Mouse (Mus musculus) stomach, embryonic 15.5 days (tissue): ENCODE data around the gene Ormdl3. TPM values are rescaled to one million over a fixed set of nuclear protein-coding genes. Genes with fewer than 3 reads are reported as not detected.
A peak's percentile ranks its signal among the peaks of the same experiment; 100 is the strongest.

Experiments
- ATAC-seq: fragments of 200-750 bp; cut with Nextera tagmentation; 2 replicates; pipeline ENCODE4 v1.8.0; 2017; ENCODE audit warnings: low read depth, moderate number of reproducible peaks, moderate TSS enrichment; ENCODE audit not compliant: insufficient read depth, low FRiP score
- H3K27ac ChIP-seq: fragments of 300-500 bp; sonication (generic); 2 replicates; pipeline ENCODE4 v1.5.1; 2015; ENCODE audit warnings: mild to moderate bottlenecking, inconsistent platforms
- H3K27me3 ChIP-seq: fragments of 300-500 bp; sonication (generic); replicated peaks from 2 replicates; pipeline ENCODE4 v1.6.1; 2015; ENCODE audit warnings: inconsistent platforms
- H3K36me3 ChIP-seq: fragments of 300-500 bp; sonication (generic); 2 replicates; pipeline ENCODE4 v1.6.1; 2015; ENCODE audit warnings: inconsistent platforms
- H3K4me1 ChIP-seq: fragments of 300-500 bp; sonication (generic); 2 replicates; pipeline ENCODE4 v1.6.1; 2015; ENCODE audit warnings: inconsistent platforms
- H3K4me2 ChIP-seq: fragments of 300-500 bp; sonication (generic); 2 replicates; pipeline ENCODE4 v1.6.1; 2015; ENCODE audit warnings: mild to moderate bottlenecking, inconsistent platforms
- H3K4me3 ChIP-seq: fragments of 300-500 bp; sonication (generic); replicated peaks from 2 replicates; pipeline ENCODE4 v1.5.1; 2015; ENCODE audit warnings: inconsistent platforms
- H3K9ac ChIP-seq: fragments of 300-500 bp; sonication (generic); 2 replicates; pipeline ENCODE4 v1.6.1; 2015; ENCODE audit warnings: inconsistent platforms
- H3K9me3 ChIP-seq: fragments of 300-500 bp; sonication (generic); 2 replicates; pipeline ENCODE4 v1.6.1; 2016; ENCODE audit warnings: inconsistent platforms
- WGBS: fragments of 180-500 bp; shearing (Covaris S2); methylation state at CpG from one replicate; pipeline ENCODE4 v1.1.7; 2015; 5-methylcytosine and 5-hydroxymethylcytosine counted together
- polyA plus RNA-seq: library from polyadenylated mRNA; unstranded; fragments of >200 nt; fragmentation: Nextera tagmentation; extraction: Ambion mirVana; gene quantifications from 2 replicates; pipeline ENCODE4 v1.2.1, GENCODE M21; 2015

Gene Ormdl3
- polyA plus RNA-seq, 1 experiment from 2014 or later = 61.8 TPM

DNA sequence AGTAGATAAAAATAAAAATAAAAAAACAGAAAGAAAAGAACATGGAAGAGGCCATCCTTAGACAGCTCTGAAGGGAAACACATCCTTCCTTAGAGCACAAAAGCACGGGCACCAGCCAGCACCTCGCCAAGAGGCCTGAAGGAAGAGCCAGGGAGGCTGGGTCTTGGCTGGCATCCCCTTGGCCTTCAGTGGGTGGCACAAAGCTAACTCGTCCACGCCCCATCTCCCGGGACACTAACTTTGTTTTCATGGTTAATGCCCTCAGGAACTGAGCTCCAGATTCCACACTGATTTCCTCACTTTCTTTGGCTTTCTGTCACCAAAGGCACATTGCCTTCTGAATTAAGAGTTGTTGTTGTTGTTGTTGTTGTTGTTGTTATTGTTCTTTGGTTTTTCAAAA lies 9.4 kb downstream of the Ormdl3 start:
- no peak overlapping the region for H3K27ac ChIP-seq
- H3K4me1 ChIP-seq = no peaks in the 10 kb centered on the region
- no peaks in the 10 kb centered on the region for H3K9me3 ChIP-seq
- H3K4me3 ChIP-seq = no peak overlapping the region
- H3K9ac ChIP-seq = no peak overlapping the region
- WGBS = 84% methylated on average over 5 of the region's 5 CpGs
- H3K36me3 ChIP-seq = peaks cover 9% of the 10 kb centered on the region; the same call in 1 of the 2 replicates
- ATAC-seq = no peak
- H3K27me3 ChIP-seq = no peaks in the 10 kb centered on the region
- no peak overlapping the region for H3K4me2 ChIP-seq

DNA sequence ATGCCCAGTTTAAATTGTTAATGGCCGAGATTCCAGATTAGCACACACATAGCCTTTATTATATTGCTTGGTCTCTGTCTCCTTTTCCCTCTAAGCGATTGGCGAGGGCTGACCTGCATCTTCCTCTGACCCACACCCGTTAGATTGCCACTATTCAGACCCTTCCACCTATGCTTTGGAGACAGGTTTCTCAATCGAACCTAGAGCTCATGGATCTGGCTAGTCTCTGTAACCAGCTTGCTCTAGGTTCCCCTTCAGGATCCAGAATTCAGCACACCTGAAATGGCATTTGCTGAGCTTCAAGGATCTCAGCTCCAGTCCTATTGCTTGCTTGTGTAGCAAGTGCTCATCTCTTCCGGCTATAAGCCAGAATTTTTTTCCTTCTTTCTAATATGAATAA lies 17.7 kb downstream of the Ormdl3 start:
- no peak for ATAC-seq
- no peak overlapping the region for H3K4me3 ChIP-seq
- H3K36me3 ChIP-seq = no peaks in the 10 kb centered on the region
- no peak overlapping the region for H3K27ac ChIP-seq
- 78% methylated on average over 6 of the region's 6 CpGs for WGBS
- no peaks in the 10 kb centered on the region for H3K4me1 ChIP-seq
- no peak overlapping the region for H3K9ac ChIP-seq
- no peak overlapping the region for H3K4me2 ChIP-seq
- H3K27me3 ChIP-seq = no peaks in the 10 kb centered on the region
- no peaks in the 10 kb centered on the region for H3K9me3 ChIP-seq

DNA sequence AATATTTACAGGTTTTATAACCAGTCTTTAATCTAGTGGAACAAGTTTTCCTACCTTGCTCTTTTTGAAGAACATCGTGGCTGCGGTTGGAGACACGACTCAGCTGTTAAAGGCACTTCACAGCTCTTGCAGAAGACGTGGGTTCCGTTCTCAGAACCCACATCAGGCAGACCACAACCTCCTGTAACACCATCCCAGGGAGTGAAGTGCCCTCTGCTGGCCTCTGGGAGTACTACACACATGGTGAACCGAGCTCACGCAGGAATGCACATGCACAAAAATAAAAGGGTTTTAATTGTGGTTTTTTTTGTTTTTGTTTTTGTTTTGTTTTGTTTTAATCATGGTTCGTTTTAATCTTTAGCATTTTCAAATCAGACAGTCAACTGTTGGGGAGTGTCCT lies 18.8 kb downstream of the Ormdl3 start:
- Histone ChIP-seq H3K4me1 (no peaks in the 10 kb centered on the region), H3K4me3 (no peak overlapping the region), H3K27me3 (no peaks in the 10 kb centered on the region), H3K9ac (no peak overlapping the region), H3K9me3 (no peaks in the 10 kb centered on the region), H3K36me3 (no peaks in the 10 kb centered on the region), H3K27ac (no peak overlapping the region), H3K4me2 (no peak overlapping the region)
- ATAC-seq = no peak
- 84% methylated on average over 8 of the region's 8 CpGs for WGBS

DNA sequence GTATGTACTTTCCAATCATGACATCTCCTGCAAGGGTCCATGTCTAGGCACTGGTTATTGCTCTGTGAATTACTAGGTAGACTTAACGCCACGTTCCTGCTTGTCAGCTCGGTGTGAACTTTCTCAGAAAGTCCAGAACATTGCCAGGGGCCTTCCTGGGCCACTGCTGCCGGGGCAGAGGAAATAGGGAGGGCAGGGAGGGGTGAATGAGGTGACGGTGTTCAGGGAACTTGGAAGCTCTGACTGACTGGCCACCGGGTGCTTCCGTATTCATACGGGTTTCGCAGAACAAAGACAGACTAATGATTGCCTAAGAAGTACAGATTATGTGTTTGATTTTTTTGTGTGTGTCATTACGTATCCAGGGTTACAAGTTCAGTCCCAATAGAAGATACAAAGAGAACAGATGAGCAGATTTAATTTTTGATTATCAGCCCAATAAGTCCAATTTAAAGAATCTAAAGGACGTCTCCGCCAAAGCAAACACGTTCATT lies 23.2 kb downstream of the Ormdl3 start:
- Histone ChIP-seq H3K9ac (no peak overlapping the region), H3K9me3 (no peaks in the 10 kb centered on the region), H3K4me3 (no peak overlapping the region), H3K27me3 (no peaks in the 10 kb centered on the region), H3K4me1 (no peaks in the 10 kb centered on the region), H3K4me2 (no peak overlapping the region), H3K27ac (no peak overlapping the region), H3K36me3 (no peaks in the 10 kb centered on the region)
- no peak for ATAC-seq
- 56% methylated on average over 13 of the region's 13 CpGs for WGBS

DNA sequence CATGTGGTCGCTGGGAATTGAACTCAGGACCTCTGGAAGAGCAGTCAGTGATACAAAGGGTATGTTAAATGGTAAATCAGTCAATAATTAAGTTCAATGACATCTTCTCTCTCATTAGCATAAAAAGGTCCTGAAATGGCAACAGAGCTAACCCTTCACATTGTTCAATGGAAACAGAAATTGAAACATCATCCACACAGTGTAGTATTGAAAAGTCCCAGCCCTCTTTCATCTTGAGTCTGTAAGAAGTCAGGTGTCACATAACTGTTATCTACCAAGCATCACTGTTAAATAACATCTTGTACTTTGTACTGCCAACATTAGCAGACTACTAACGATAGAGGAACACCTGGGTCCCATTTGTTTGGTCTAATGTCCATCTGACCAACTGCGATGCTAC lies 24.1 kb downstream of the Ormdl3 start:
- Histone ChIP-seq H3K4me3 (no peak overlapping the region), H3K4me2 (no peak overlapping the region), H3K4me1 (no peaks in the 10 kb centered on the region), H3K27ac (no peak overlapping the region), H3K27me3 (no peaks in the 10 kb centered on the region), H3K36me3 (no peaks in the 10 kb centered on the region), H3K9me3 (no peaks in the 10 kb centered on the region), H3K9ac (no peak overlapping the region)
- no peak for ATAC-seq
- 69% methylated on average over 3 of the region's 3 CpGs for WGBS

DNA sequence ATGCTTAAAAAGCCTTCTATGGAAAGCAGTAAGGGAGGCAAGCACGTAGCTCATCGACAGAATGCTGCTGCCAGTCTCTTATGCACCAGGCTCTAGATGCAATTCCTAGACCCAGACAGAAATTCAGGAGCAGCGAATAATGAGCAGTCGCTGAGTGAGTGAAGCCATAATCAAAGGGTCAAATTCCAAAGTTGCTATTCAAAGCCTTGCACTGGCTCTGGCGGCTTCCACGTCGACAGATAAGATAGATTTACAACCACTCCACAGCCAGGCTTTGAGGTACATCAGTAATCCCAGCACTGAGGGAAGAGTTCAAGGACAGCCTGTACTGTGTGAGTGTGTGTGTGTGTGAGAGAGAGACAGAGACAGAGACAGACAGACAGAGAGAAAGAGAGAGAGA lies 26.2 kb downstream of the Ormdl3 start:
- Histone ChIP-seq H3K9ac (no peak overlapping the region), H3K27me3 (no peaks in the 10 kb centered on the region), H3K36me3 (no peaks in the 10 kb centered on the region), H3K4me3 (no peak overlapping the region), H3K9me3 (no peaks in the 10 kb centered on the region), H3K27ac (no peak overlapping the region), H3K4me1 (no peaks in the 10 kb centered on the region), H3K4me2 (no peak overlapping the region)
- 22% methylated on average over 7 of the region's 7 CpGs for WGBS
- ATAC-seq = no peak

DNA sequence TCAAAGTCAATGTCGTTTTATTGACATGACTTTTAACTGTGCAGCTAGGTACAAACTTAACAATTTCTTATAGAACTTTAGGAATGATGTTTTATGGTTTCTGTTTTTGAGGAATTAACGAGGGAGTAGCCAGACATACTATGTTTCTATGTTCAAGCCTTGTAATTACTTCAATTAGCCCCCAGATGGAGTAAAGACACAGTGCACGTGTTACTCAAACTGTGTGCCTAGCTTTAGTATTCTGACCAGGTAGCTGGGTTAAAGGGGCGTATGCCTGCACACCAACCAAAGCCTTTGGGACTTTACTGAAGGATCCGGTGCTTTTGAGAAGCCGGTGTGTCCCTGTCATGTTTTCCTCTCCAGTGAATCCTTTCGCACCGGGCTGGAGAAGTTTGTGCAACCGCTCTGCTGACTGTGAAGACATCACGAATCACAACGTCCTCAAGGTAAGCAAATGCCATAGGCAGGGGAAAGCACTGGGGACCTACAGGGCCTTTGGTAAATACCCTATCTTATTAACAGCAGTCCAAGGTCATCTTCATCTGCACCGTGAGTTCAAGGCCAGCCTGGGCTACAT lies 32.0 kb downstream of the Ormdl3 start:
- no peak overlapping the region for H3K4me2 ChIP-seq
- H3K27ac ChIP-seq = no peak overlapping the region
- no peaks in the 10 kb centered on the region for H3K36me3 ChIP-seq
- no peak overlapping the region for H3K4me3 ChIP-seq
- 0 out of 2 replicates have a peak, but pooled peaks cover 4% of the 10 kb centered on the region for H3K4me1 ChIP-seq
- no peaks in the 10 kb centered on the region for H3K27me3 ChIP-seq
- ATAC-seq = no peak
- no peak overlapping the region for H3K9ac ChIP-seq
- WGBS = 63% methylated on average over 12 of the region's 12 CpGs
- H3K9me3 ChIP-seq = no peaks in the 10 kb centered on the region

DNA sequence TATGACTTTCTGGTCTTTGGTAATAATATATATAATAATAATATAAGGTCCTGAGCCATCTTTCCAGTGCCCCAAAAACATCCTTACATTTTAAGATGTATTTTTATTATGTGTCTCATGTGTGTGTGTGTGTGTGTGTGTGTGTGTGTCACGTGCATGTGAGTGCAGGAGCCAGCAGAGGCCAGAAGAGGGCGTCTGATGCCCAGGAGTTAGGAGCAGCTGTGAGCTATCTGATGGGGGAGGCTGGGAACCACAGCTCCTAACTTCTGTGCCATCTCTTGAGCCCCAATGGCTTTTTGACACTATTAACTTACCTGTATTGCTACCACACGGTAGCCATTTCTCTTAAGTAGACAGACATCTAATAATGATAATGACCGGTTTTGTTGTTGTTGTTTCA lies 33.2 kb downstream of the Ormdl3 start:
- Histone ChIP-seq H3K4me2 (no peak overlapping the region), H3K9ac (no peak overlapping the region), H3K4me1 (0 out of 2 replicates have a peak, but pooled peaks cover 4% of the 10 kb centered on the region), H3K9me3 (no peaks in the 10 kb centered on the region), H3K27me3 (peaks cover 6% of the 10 kb centered on the region; the same call in 1 of the 2 replicates), H3K4me3 (no peak overlapping the region), H3K27ac (no peak overlapping the region), H3K36me3 (no peaks in the 10 kb centered on the region)
- WGBS = 91% methylated on average over 4 of the region's 4 CpGs
- no peak for ATAC-seq

DNA sequence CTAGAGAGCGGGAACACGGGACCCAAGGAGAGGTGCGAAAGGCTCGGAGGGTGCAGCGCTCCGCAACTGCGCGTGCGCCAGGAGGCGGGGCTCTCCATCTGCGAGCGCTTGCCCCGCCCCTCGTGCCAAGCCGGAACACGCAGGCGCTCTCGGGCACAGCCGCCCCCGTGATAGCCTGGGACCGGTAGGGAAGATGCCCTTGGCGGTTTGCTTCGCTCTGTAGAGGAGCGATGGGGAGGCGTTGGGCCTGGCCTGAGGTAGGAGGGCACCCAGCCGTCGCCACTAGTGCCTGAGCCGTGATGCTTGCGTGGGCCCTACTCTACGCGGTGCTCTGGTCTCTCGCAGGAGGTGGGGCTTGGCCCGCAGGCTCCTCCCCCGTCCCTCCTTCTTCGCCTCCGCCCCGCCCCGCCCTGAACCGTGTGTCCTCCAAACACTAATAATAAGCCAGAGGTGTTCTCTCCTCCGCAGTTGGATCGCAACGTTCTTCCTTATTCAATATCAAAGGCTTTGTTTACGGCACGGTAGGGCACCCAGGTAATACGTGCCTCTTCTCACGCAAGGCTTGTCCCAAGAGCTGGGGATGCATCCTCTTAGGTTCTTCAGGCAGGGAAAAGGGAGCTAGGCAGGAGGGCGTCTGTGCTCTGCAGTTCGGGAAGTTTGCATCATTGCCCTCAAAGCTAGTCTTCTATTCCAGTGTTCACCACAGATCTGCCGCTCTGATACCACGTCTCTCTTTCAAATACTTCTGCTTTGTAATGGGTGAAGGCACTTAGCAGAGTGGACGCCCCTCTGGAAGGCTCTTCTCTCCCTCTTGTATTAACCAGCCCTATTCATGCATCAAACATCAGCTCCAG lies 36.0 kb downstream of the Ormdl3 start, which contains the start of gene Zpbp2:
Gene Zpbp2, plus strand, starts transcription at position 123 of the 854 bp plus-strand sequence.
- ATAC-seq = peak; percentile 96
- Histone ChIP-seq H3K4me3 (peak within 1 kb of the TSS; percentile 92), H3K4me2 (peak within 1 kb of the TSS; percentile 89), H3K27me3 (peaks cover 30% of the 10 kb centered on the region), H3K9me3 (no peaks in the 10 kb centered on the region), H3K4me1 (0 out of 2 replicates have a peak, but pooled peaks cover 4% of the 10 kb centered on the region), H3K27ac (peak within 1 kb of the TSS; percentile 74), H3K36me3 (no peaks in the 10 kb centered on the region), H3K9ac (peak within 1 kb of the TSS; percentile 65; the same call in 1 of the 2 replicates)
- WGBS = 1% methylated on average over 51 of the region's 51 CpGs

DNA sequence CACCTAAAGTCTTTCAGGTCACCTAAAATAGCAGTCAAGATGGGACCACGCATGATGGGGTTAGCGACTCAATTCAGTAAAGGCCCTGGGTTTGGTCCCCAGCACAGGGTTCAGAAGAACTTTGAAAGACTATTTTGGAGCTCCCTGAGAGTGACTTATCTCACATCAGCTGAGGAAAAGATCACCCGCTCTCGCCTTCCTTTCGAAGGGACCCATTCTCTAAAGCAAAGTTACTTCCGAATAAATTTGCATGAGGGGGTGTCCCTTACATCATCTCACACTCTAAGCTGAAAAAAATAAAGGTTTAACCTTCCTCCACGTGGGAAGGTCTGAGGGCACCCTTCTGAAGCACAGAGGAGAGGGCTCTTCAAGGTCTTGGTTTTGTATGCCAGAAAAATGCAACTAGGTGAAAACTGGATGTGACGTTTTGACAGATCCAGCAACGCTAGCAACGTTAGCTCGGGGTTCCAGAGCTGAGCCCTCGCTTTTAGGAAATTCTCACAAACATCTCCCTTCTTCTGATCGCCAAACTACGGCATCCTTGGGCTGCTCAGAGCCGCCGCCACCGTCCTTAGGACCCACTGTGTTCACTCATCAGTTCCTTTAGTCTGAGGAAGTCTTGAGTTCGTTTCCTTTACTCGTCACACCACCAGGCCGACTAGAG lies 36.7 kb downstream of the Ormdl3 start:
- peak overlapping the region; percentile 92 for H3K4me3 ChIP-seq
- H3K9me3 ChIP-seq = no peaks in the 10 kb centered on the region
- H3K27ac ChIP-seq = no peak overlapping the region
- no peak for ATAC-seq
- peaks cover 37% of the 10 kb centered on the region for H3K27me3 ChIP-seq
- no peak overlapping the region for H3K9ac ChIP-seq
- 18% methylated on average over 20 of the region's 20 CpGs for WGBS
- peak overlapping the region; percentile 89 for H3K4me2 ChIP-seq
- no peaks in the 10 kb centered on the region for H3K36me3 ChIP-seq
- peaks cover 9% of the 10 kb centered on the region for H3K4me1 ChIP-seq

DNA sequence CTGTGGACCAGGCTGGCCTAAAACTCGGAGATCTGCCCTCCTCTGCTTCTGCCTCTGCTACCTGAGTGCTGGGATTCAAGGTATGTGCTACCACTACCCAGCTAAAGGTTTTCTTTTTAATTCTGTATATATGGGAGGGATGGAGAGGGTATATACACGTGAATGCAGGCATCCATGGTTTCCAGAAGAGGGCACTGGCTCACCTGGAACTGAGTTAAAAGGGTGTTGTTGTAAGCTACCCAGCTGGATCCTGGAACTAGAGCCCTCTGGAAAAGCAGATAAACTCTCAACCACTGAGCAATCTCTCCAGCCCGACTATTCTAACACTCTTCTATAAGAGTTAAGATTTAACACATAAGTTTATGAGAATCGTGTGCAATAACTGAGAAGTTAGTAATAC lies 37.8 kb downstream of the Ormdl3 start:
- no peak overlapping the region for H3K4me2 ChIP-seq
- H3K27me3 ChIP-seq = peaks cover 37% of the 10 kb centered on the region
- no peak for ATAC-seq
- no peak overlapping the region for H3K9ac ChIP-seq
- H3K4me3 ChIP-seq = no peak overlapping the region
- no peaks in the 10 kb centered on the region for H3K9me3 ChIP-seq
- no peaks in the 10 kb centered on the region for H3K36me3 ChIP-seq
- H3K4me1 ChIP-seq = peaks cover 11% of the 10 kb centered on the region
- 59% methylated on average over 4 of the region's 4 CpGs for WGBS
- H3K27ac ChIP-seq = no peak overlapping the region

DNA sequence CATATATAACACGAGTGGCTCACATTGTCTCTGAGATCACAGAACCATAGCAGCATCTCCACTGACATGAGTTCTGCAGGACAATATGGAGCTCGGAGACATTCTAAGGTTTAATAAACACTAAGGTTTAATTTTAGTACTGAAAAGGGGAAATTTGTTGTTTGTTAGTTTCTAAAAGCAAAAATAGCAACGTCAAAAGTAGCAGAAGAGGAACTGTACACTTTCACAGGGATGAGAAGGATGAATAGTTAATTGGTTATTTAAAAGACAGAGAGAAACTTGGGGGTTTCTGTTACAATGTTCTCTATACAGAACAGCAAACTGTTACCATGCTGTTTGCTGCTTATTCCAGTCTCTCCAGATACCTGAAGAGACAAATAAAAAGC lies 39.9 kb downstream of the Ormdl3 start:
- Histone ChIP-seq H3K4me3 (no peak overlapping the region), H3K36me3 (no peaks in the 10 kb centered on the region), H3K27me3 (peaks cover 49% of the 10 kb centered on the region), H3K4me1 (peaks cover 11% of the 10 kb centered on the region), H3K9ac (no peak overlapping the region), H3K9me3 (no peaks in the 10 kb centered on the region), H3K4me2 (no peak overlapping the region), H3K27ac (no peak overlapping the region)
- WGBS = 64% methylated on average over 3 of the region's 3 CpGs
- ATAC-seq = no peak
